ENCODE assay signal across 19 mouse cellular contexts in genomic region chr2:164381726-164382125, GRCm38 (mm10). TPM values are rescaled to one million over a fixed set of nuclear protein-coding genes. Genes with fewer than 3 reads are reported as not detected.
DNase-seq lines count a peak whose midpoint lies in the region; ATAC-seq and TF ChIP-seq lines count a peak whose summit lies in the region.
"Had no signal": no experiment of that assay in that cellular context is flagged by ENCODE, and none has a peak within 500 bp of the region (broad histone marks: within the 10 kb centered on the region; RNA-seq: fewer than 3 reads in every experiment).

No protein-coding gene starts in this region.

- no peak for TF ChIP-seq EP300 in ES-Bruce4 (IDR thresholded peaks at IDR 0.05; ENCODE audit: insufficient read depth, low read depth, low read length)

- no peak for DNase-seq in kidney, postnatal 0 days (ENCODE audit: low spot score)
- no peak for DNase-seq in kidney, postnatal 14 days
- peak; percentile 56 for DNase-seq in testis, postnatal 10 days (ENCODE audit: low spot score)
- DNase-seq in testis, postnatal 14 days (ENCODE audit: low spot score), result no peak
- peak; percentile 52 for DNase-seq in induced T-regulatory cell, adult 2 months (ENCODE audit: low read depth)
- no peak for DNase-seq in cerebellum, adult 9-11 months
- DNase-seq in right cerebral cortex, adult 2 months (ENCODE audit: low spot score in 2 of 2), result no peak
- DNase-seq: cerebellum, adult 2 months; embryo, embryonic 11 days; gastrocnemius, postnatal 25 days; kidney, adult 11 months; lung, adult 18-20 months; retina, postnatal 1 day had no signal

- 0 out of 2 replicates have a peak, but pooled peaks cover 5% of the 10 kb centered on the region for H3K4me1 ChIP-seq in kidney, postnatal 0 days (replicated peaks; ENCODE audit: insufficient read depth, low read length)
- H3K4me1 ChIP-seq in ES-Bruce4 (ENCODE audit: control insufficient read depth, insufficient read depth, low read length), result peaks cover 2% of the 10 kb centered on the region

- H3K27me3 ChIP-seq in kidney, postnatal 0 days (ENCODE audit: insufficient read depth, low read length), result no peaks in the 10 kb centered on the region
- H3K27me3 ChIP-seq in ES-Bruce4 (ENCODE audit: control insufficient read depth, insufficient read depth, low read length, poor library complexity, severe bottlenecking), result no peaks in the 10 kb centered on the region

- no peak for ATAC-seq in kidney, postnatal 0 days (replicated peaks; ENCODE audit: low FRiP score, low read depth)
- ATAC-seq: forebrain, embryonic 16.5 days had no signal

- TF ChIP-seq POLR2A in ES-Bruce4 (IDR thresholded peaks at IDR 0.05; ENCODE audit: insufficient read depth, low read length), result no peak

- TF ChIP-seq CTCF in kidney, postnatal 0 days (IDR thresholded peaks at IDR 0.05; ENCODE audit: low read depth), result peak; percentile 14; the same call in 1 of the 2 replicates
- peak; percentile 94 for TF ChIP-seq CTCF in ES-Bruce4 (IDR thresholded peaks at IDR 0.05; ENCODE audit: low read depth, low read length)

- H3K9me3 ChIP-seq in kidney, postnatal 0 days (replicated peaks; ENCODE audit: low read length), result no peaks in the 10 kb centered on the region
- no peaks in the 10 kb centered on the region for H3K9me3 ChIP-seq in ES-Bruce4 (replicated peaks; ENCODE audit: control insufficient read depth, insufficient read depth, low read length, poor library complexity, severe bottlenecking)
- H3K9me3 ChIP-seq: hindbrain, embryonic 10.5 days had no signal

- H3K36me3 ChIP-seq in kidney, postnatal 0 days (ENCODE audit: insufficient read depth, low read length), result no peaks in the 10 kb centered on the region
- no peaks in the 10 kb centered on the region for H3K36me3 ChIP-seq in ES-Bruce4 (ENCODE audit: control insufficient read depth, insufficient read depth, low read length, poor library complexity, severe bottlenecking)
- H3K36me3 ChIP-seq: hindbrain, embryonic 10.5 days had no signal

- WGBS in kidney, postnatal 0 days, result 79% methylated on average over 8 of the region's 8 CpGs

- no peak overlapping the region for H3K27ac ChIP-seq in kidney, postnatal 0 days
- H3K27ac ChIP-seq in ES-Bruce4 (ENCODE audit: insufficient read depth, low read length), result no peak overlapping the region
- H3K27ac ChIP-seq: hindbrain, embryonic 10.5 days had no signal

- H3K4me2 ChIP-seq in kidney, postnatal 0 days (ENCODE audit: low read length), result no peak overlapping the region

- H3K9ac ChIP-seq in kidney, postnatal 0 days (ENCODE audit: low read depth, low read length), result no peak overlapping the region
- no peak overlapping the region for H3K9ac ChIP-seq in ES-Bruce4 (ENCODE audit: low read depth, poor library complexity, severe bottlenecking)

- no peak overlapping the region for H3K4me3 ChIP-seq in kidney, postnatal 0 days (replicated peaks; ENCODE audit: low read depth, low read length)
- no peak overlapping the region for H3K4me3 ChIP-seq in ES-Bruce4 (ENCODE audit: low read depth, low read length)
- H3K4me3 ChIP-seq: hindbrain, embryonic 10.5 days had no signal

RNA-seq across cellular contexts. Expression of gene Slpi, which starts 7.2 kb away (rescaled TPM):
- polyA plus RNA-seq in kidney, postnatal 0 days (2015; fragmentation: Nextera tagmentation; extraction: Ambion mirVana), result 4.8 and 9.6 TPM in 2 replicates
- 1.6 and 1.8 TPM in 2 replicates for polyA plus RNA-seq in ES-Bruce4 (2011; ENCODE audit: insufficient read depth, insufficient read length, low read depth, missing spikeins)
- polyA plus RNA-seq: forebrain, embryonic 16.5 days; hindbrain, embryonic 10.5 days; neural tube, embryonic 14.5 days had no signal

RNA-seq across cellular contexts. Expression of gene Rbpjl, which starts 21.2 kb away (rescaled TPM):
- not detected in 2 replicates for polyA plus RNA-seq in kidney, postnatal 0 days (2015; fragmentation: Nextera tagmentation; extraction: Ambion mirVana)
- polyA plus RNA-seq in ES-Bruce4 (2011; ENCODE audit: insufficient read depth, insufficient read length, low read depth, missing spikeins), result not detected in 2 replicates
- polyA plus RNA-seq: hindbrain, embryonic 10.5 days had no signal

RNA-seq across cellular contexts. Expression of gene Matn4, which starts 23.2 kb away (rescaled TPM):
- 0.46 and 0.62 TPM in 2 replicates for polyA plus RNA-seq in kidney, postnatal 0 days (2015; fragmentation: Nextera tagmentation; extraction: Ambion mirVana)
- polyA plus RNA-seq in ES-Bruce4 (2011; ENCODE audit: insufficient read depth, insufficient read length, low read depth, missing spikeins), result 0.93 and 1.7 TPM in 2 replicates

RNA-seq across cellular contexts. Expression of gene Svs5, which starts 49.2 kb away (rescaled TPM):
- not detected in 2 replicates for polyA plus RNA-seq in kidney, postnatal 0 days (2015; fragmentation: Nextera tagmentation; extraction: Ambion mirVana)
- not detected in 2 replicates for polyA plus RNA-seq in ES-Bruce4 (2011; ENCODE audit: insufficient read depth, insufficient read length, low read depth, missing spikeins)
- polyA plus RNA-seq: forebrain, embryonic 16.5 days; heart, embryonic 14.5 days; hindbrain, embryonic 10.5 days; neural tube, embryonic 14.5 days; spleen, adult 2 months had no signal

Comparison
In these comparisons a context has a peak if more than half of its experiments do, and no peak if none do; other contexts are left out.
1. DNase-seq: peak in testis, postnatal 10 days (single experiment) and induced T-regulatory cell, adult 2 months (single experiment); none in kidney, postnatal 0 days (single experiment), kidney, postnatal 14 days (single experiment), testis, postnatal 14 days (single experiment), cerebellum, adult 9-11 months (single experiment) and right cerebral cortex, adult 2 months (0 of 2).